8 mouse cellular contexts compared by ENCODE assay signal in the genomic region with DNA sequence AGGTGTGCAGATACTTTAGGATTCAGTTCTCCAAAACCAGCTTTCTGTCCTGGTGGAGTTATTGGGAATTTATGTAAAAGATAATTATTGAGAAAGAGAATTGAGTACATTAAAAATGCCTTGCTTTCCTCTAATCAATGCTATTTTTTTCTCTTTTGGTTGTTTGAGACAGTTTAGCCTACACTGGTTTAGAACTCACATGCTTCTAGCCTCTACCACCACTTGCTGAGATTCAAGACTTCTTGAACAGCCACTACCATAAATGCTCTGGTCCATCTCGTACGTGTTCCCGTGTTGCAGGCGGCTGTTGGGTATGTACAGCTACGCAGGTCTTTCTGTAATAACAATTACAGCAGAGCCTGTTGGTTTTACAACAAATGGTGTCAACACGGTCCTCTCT. TPM values are rescaled to one million over a fixed set of nuclear protein-coding genes. Genes with fewer than 3 reads are reported as not detected.
DNase-seq lines count a peak whose midpoint lies in the region; ATAC-seq and TF ChIP-seq lines count a peak whose summit lies in the region.

No protein-coding gene starts in this region.

- in situ Hi-C loops in CH12.LX (cut with MboI; ENCODE audit: low pct_ligation_motif_present, low pct_unique_long_range_greater_than_20kb, low sequenced_read_pairs), result loop anchor here (25.0 kb wide), 1 partner anchor 110 kb away; no protein-coding TSS in a partner anchor

- TF ChIP-seq EP300 in CH12.LX (IDR thresholded peaks at IDR 0.05; ENCODE audit: low read length), result no peak
- no peak for TF ChIP-seq EP300 in liver, embryonic 14.5 days (IDR thresholded peaks at IDR 0.05; ENCODE audit: low read depth)

- ATAC-seq in forebrain, embryonic 14.5 days, result peak; percentile 33
- ATAC-seq in liver, embryonic 14.5 days (ENCODE audit: insufficient read depth), result no peak

- H3K36me3 ChIP-seq in CH12.LX (replicated peaks in 1 of 2; ENCODE audit: control insufficient read depth in 1 of 2, insufficient read depth in 1 of 2, low read length in 1 of 2), result peaks cover 0 to 20% of the 10 kb centered on the region in 2 experiments
- peaks cover 6% of the 10 kb centered on the region; the same call in 1 of the 2 replicates for H3K36me3 ChIP-seq in forebrain, embryonic 14.5 days (ENCODE audit: control insufficient read depth, insufficient read depth, low read length)
- H3K36me3 ChIP-seq in liver, embryonic 14.5 days (replicated peaks; ENCODE audit: control insufficient read depth, insufficient read depth, low read depth), result no peaks in the 10 kb centered on the region

- peak overlapping the region; percentile 94 for H3K4me3 ChIP-seq in gastrocnemius, adult 2 months
- H3K4me3 ChIP-seq in CH12.LX (replicated peaks in 1 of 3; ENCODE audit: low read depth in 2 of 3, low read length in 2 of 3, poor library complexity in 1 of 3), result peak overlapping the region; percentile 12 to 93 (median 31)
- H3K4me3 ChIP-seq in forebrain, embryonic 14.5 days (ENCODE audit: low read depth, low read length), result peak overlapping the region; percentile 93
- H3K4me3 ChIP-seq in liver, embryonic 14.5 days (ENCODE audit: insufficient read depth in 1 of 2, low read depth in 2 of 2, low read length in 2 of 2), result peak overlapping the region in 1 of 2 experiments; percentile 90; a peak in 2 of 4 replicates

- H3K9ac ChIP-seq in CH12.LX (ENCODE audit: insufficient read depth, low read depth), result peak overlapping the region; percentile 11; the same call in 1 of the 2 replicates
- peak overlapping the region; percentile 96; the same call in 1 of the 2 replicates for H3K9ac ChIP-seq in forebrain, embryonic 14.5 days (ENCODE audit: low read length)
- H3K9ac ChIP-seq in liver, embryonic 14.5 days (replicated peaks), result no peak overlapping the region

- TF ChIP-seq POLR2A in CH12.LX (IDR thresholded peaks at IDR 0.05; ENCODE audit: low read depth, low read length), result no peak

- peaks cover 12 to 32% of the 10 kb centered on the region in 2 experiments for H3K4me1 ChIP-seq in CH12.LX (ENCODE audit: control insufficient read depth in 1 of 2, insufficient read depth in 2 of 2)
- peaks cover 28% of the 10 kb centered on the region for H3K4me1 ChIP-seq in forebrain, embryonic 14.5 days (ENCODE audit: control insufficient read depth, insufficient read depth, low read length)
- peaks cover 8 to 23% of the 10 kb centered on the region in 2 experiments; a peak in 3 of 4 replicates for H3K4me1 ChIP-seq in liver, embryonic 14.5 days (replicated peaks; ENCODE audit: control insufficient read depth in 2 of 2, insufficient read depth in 2 of 2, low read length in 1 of 2)

- 63% methylated on average over 6 of the region's 6 CpGs for WGBS in forebrain, embryonic 14.5 days
- WGBS in liver, embryonic 14.5 days (ENCODE audit: insufficient replicate concordance), result 66% methylated on average over 6 of the region's 6 CpGs

- H3K9me3 ChIP-seq in CH12.LX (replicated peaks; ENCODE audit: low read length), result no peaks in the 10 kb centered on the region
- no peaks in the 10 kb centered on the region for H3K9me3 ChIP-seq in forebrain, embryonic 14.5 days (replicated peaks; ENCODE audit: control insufficient read depth, low read length)
- H3K9me3 ChIP-seq in liver, embryonic 14.5 days (ENCODE audit: control insufficient read depth, low read length), result no peaks in the 10 kb centered on the region

- dilution Hi-C loops in CH12.LX (cut with MboI; ENCODE audit: extremely low pct_ligation_motif_present, extremely low pct_unique_long_range_greater_than_20kb, low sequenced_read_pairs), result no loop called here

- intact Hi-C loops in gastrocnemius, adult 2 months (cut with DNase I), result loop anchor here (5.0 to 10.0 kb wide), 2 partner anchors 65 to 258 kb away; partner anchors contain the start of gene Cemip

- H3K27me3 ChIP-seq in CH12.LX (replicated peaks), result no peaks in the 10 kb centered on the region
- no peaks in the 10 kb centered on the region for H3K27me3 ChIP-seq in forebrain, embryonic 14.5 days (replicated peaks; ENCODE audit: control insufficient read depth, insufficient read depth, low read length)
- no peaks in the 10 kb centered on the region for H3K27me3 ChIP-seq in liver, embryonic 14.5 days (ENCODE audit: control insufficient read depth, insufficient read depth, low read length)

- no peak for TF ChIP-seq CTCF in gastrocnemius, adult 2 months (IDR thresholded peaks at IDR 0.05)
- TF ChIP-seq CTCF in CH12.LX (conservative IDR thresholded peaks at IDR 0.05 in 1 of 2, IDR thresholded peaks at IDR 0.05 in 1 of 2; ENCODE audit: low read depth in 2 of 2, low read length in 2 of 2), result no peak
- no peak for TF ChIP-seq CTCF in liver, embryonic 14.5 days (IDR thresholded peaks at IDR 0.05; ENCODE audit: low read depth)

- TF ChIP-seq RAD21 in CH12.LX (IDR thresholded peaks at IDR 0.05; ENCODE audit: low read depth, low read length), result no peak

- DNase-seq in gastrocnemius, adult 2 months, result no peak
- DNase-seq in gastrocnemius, postnatal 4 days (ENCODE audit: low spot score in 2 of 2), result no peak
- no peak for DNase-seq in CH12.LX (ENCODE audit: extremely low read depth)
- DNase-seq in forebrain, embryonic 14.5 days (ENCODE audit: low spot score), result no peak
- DNase-seq in liver, embryonic 14.5 days (ENCODE audit: low read depth in 3 of 3, low spot score in 3 of 3), result no peak
- no peak for DNase-seq in frontal cortex, postnatal 36 days (ENCODE audit: low spot score in 2 of 2)
- no peak for DNase-seq in right cerebral cortex, adult 2 months (ENCODE audit: low spot score in 2 of 2)
- DNase-seq in embryo, embryonic 9.5 days (ENCODE audit: extremely low spot score), result no peak

- peaks cover 35% of the 10 kb centered on the region for H3K79me2 ChIP-seq in CH12.LX (replicated peaks; ENCODE audit: control insufficient read depth, extremely low read depth, insufficient read depth, poor library complexity, severe bottlenecking)

- 0 out of 2 replicates have a peak overlapping the region, but pooled peaks have one; percentile 54 for H3K4me2 ChIP-seq in CH12.LX (ENCODE audit: insufficient read depth, low read depth, poor library complexity, severe bottlenecking)
- H3K4me2 ChIP-seq in forebrain, embryonic 14.5 days (ENCODE audit: low read length), result peak overlapping the region; percentile 96
- H3K4me2 ChIP-seq in liver, embryonic 14.5 days (ENCODE audit: low read depth), result peak overlapping the region; percentile 96

- 0 out of 2 replicates have a peak overlapping the region, but pooled peaks have one; percentile 40 for H3K27ac ChIP-seq in gastrocnemius, adult 2 months
- H3K27ac ChIP-seq in CH12.LX (ENCODE audit: insufficient read depth, low read depth), result no peak overlapping the region
- no peak overlapping the region for H3K27ac ChIP-seq in forebrain, embryonic 14.5 days (ENCODE audit: low read depth, low read length)
- H3K27ac ChIP-seq in liver, embryonic 14.5 days, result no peak overlapping the region

TF ChIP-seq in CH12.LX, 34 proteins besides CTCF, POLR2A, EP300 and RAD21:
- no peak for TF ChIP-seq MEF2A (IDR thresholded peaks at IDR 0.05; ENCODE audit: borderline replicate concordance, low read depth, low read length)
- TF ChIP-seq MXI1 (IDR thresholded peaks at IDR 0.05; ENCODE audit: low read depth, low read length), result no peak
- no peak for TF ChIP-seq TBP (conservative IDR thresholded peaks at IDR 0.05; ENCODE audit: low read depth, low read length)
- TF ChIP-seq GABPA (IDR thresholded peaks at IDR 0.05; ENCODE audit: insufficient replicate concordance, low read depth, low read length), result no peak
- TF ChIP-seq ZNF384 (IDR thresholded peaks at IDR 0.05; ENCODE audit: low read depth, low read length), result no peak
- TF ChIP-seq E2F4 (IDR thresholded peaks at IDR 0.05; ENCODE audit: insufficient replicate concordance, low read depth, low read length), result no peak
- no peak for TF ChIP-seq BHLHE40 (IDR thresholded peaks at IDR 0.05; ENCODE audit: low read depth, low read length)
TF ChIP-seq in CH12.LX: peak in this region for 0.

RNA-seq across cellular contexts. Expression of gene Abhd17c, which starts 0.7 kb away (rescaled TPM):
- 1 to 10 TPM; 6.4 to 9.3 TPM for total RNA-seq in gastrocnemius, adult 2 months (2021)
- 10 to 100 TPM; 17.2 to 18.2 TPM for total RNA-seq in gastrocnemius, postnatal 4 days (2021)
- 34.0 and 35.3 TPM in 2 replicates for total RNA-seq in CH12.LX (2012; rRNA removed)
- 40.4 and 41.8 TPM in 2 replicates for total RNA-seq in CH12.LX (2014; rRNA removed)
- polyA plus RNA-seq in CH12.LX (2012; ENCODE audit: insufficient read length, low read depth), result 36.1 and 44.0 TPM in 2 replicates
- polyA plus RNA-seq in forebrain, embryonic 14.5 days (2014; fragmentation: Nextera tagmentation; extraction: Ambion mirVana), result 20.7 and 20.9 TPM in 2 replicates
- 14.9 and 15.1 TPM in 2 replicates for polyA plus RNA-seq in liver, embryonic 14.5 days (2012; rRNA removed)
- 13.0 and 18.0 TPM in 2 replicates for polyA plus RNA-seq in liver, embryonic 14.5 days (2014; fragmentation: Nextera tagmentation; extraction: Ambion mirVana)
